Mouse (Mus musculus): ENCODE results near the gene 4931428F04Rik. TPM values are rescaled to one million over a fixed set of nuclear protein-coding genes. Genes with fewer than 3 reads are reported as not detected.

The 4931428F04Rik gene
- polyA plus RNA-seq, 1 experiment from 2014 or later = 0.65 TPM

DNA sequence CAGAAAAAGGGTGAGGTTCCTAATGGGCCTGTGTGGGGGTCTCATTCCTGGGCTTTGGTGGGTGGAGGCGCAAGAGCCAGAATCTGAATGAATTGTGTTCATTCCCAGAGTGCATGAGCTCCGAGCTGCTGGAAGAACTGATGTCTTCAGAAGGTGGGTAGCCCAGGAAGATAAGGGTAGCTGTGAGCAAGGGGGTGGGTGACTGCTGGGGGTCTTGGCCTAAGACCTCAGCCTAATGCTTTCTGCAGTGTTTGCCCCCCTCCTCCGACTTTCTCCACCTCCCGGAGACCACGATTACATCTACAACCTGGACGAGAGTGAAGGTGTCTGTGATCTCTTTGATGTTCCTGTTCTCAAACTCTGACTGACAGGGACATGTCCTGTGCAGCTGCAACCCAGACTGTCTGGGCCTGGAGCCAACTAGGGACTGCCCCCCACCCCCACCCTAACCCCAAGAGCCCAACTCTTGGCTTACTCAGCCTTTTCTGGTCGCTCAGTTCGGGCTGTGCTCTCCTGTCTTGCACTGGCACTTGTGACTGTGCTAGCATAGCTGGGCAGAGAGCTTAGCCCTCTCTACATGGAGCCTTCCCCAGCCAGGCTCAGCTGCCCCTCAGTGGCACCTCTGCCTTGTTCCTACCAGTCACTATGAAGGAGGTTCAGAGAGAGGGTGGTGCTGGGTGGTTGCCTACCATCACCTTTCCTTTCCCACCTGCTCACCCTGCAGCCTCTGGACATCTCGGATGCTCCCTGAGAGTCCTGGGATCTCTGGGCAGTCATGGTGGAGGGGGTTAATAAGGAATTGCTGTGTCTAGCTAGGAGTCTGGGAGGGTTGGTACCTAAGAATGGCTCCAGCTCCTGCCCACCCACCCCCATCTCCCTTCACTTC is 14.9 kb upstream of the 4931428F04Rik start:
- H3K27me3 ChIP-seq (ENCODE audit: insufficient read depth, low read length) = no peaks in the 10 kb centered on the region
- TF ChIP-seq EP300 (IDR thresholded peaks at IDR 0.05; ENCODE audit: low read depth) (no peak; the same call in 1 of the 2 replicates), CTCF (IDR thresholded peaks at IDR 0.05; ENCODE audit: low read depth) (no peak)
- ATAC-seq (0 out of 2 replicates have a peak, but pooled peaks have one; percentile 4), DNase-seq (no peak)
- H3K36me3 ChIP-seq (replicated peaks; ENCODE audit: insufficient read depth, low read length) = peaks cover 82% of the 10 kb centered on the region
- H3K4me2 ChIP-seq (ENCODE audit: low read depth, low read length) = no peak overlapping the region
- H3K4me3 ChIP-seq (ENCODE audit: low read depth, low read length) = no peak overlapping the region
- peaks cover 34% of the 10 kb centered on the region for H3K4me1 ChIP-seq (ENCODE audit: insufficient read depth)
- H3K9me3 ChIP-seq (ENCODE audit: low read length) = no peaks in the 10 kb centered on the region
- H3K9ac ChIP-seq (replicated peaks) = no peak overlapping the region
- peak overlapping the region; percentile 35 for H3K27ac ChIP-seq (ENCODE audit: low read depth)
- WGBS (ENCODE audit: insufficient replicate concordance) = 61% methylated on average over 9 of the region's 9 CpGs

DNA sequence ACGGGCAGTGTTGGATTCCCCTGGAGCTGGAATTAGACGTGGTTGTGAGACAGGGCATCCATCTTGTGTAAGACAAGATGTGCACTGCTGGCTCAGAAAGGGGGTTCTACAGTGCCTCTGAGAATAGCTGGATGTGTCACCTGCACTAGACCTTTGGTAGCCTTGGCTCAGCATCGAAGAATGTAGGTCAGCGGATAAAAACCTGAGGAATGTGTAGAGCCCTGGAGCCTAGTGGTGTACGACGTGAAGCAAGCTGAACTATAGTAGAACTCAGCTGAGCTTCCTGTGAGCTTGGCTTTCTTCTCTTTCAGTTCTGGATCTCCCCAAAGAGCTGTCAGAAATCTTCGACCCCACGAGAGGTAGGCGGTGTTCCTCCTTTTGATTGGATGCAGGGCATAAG is 14.2 kb upstream of the 4931428F04Rik start:
- H3K4me1 ChIP-seq (ENCODE audit: insufficient read depth) = peaks cover 40% of the 10 kb centered on the region

DNA sequence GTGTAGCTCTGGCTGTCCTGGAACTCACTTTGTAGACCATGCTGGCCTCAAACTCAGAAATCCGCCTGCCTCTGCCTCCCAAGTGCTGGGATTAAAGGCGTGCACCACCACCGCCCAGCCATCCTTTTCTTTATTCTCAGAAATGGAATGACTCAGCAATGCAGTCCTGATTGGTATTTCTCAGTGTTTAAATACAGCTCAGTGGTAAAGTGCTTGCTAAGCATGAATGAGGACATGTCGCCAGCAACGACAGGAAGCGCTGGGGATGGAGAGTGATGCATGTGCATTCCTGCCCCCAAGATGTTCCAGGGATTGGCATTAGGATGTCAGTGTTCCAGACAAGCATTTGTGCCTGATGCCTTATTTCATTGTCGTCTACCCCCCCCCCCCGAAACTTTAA is 13.7 kb upstream of the 4931428F04Rik start:
- ATAC-seq = no peak
- Histone ChIP-seq H3K9me3 (ENCODE audit: low read length) (no peaks in the 10 kb centered on the region), H3K36me3 (replicated peaks; ENCODE audit: insufficient read depth, low read length) (peaks cover 78% of the 10 kb centered on the region), H3K4me3 (ENCODE audit: low read depth, low read length) (no peak overlapping the region), H3K27ac (ENCODE audit: low read depth) (no peak overlapping the region), H3K9ac (replicated peaks) (no peak overlapping the region), H3K4me2 (ENCODE audit: low read depth, low read length) (no peak overlapping the region), H3K4me1 (ENCODE audit: insufficient read depth) (peaks cover 45% of the 10 kb centered on the region), H3K27me3 (ENCODE audit: insufficient read depth, low read length) (no peaks in the 10 kb centered on the region)
- no peak for DNase-seq
- WGBS (ENCODE audit: insufficient replicate concordance) = 63% methylated on average over 8 of the region's 8 CpGs
- TF ChIP-seq EP300 (IDR thresholded peaks at IDR 0.05; ENCODE audit: low read depth) (0 out of 2 replicates have a peak, but pooled peaks have one; percentile 28), CTCF (IDR thresholded peaks at IDR 0.05; ENCODE audit: low read depth) (no peak)

More for the DNA sequence above, 14.2 kb upstream of the 4931428F04Rik start:
- Histone ChIP-seq H3K4me3 (ENCODE audit: low read depth, low read length) (no peak overlapping the region), H3K9ac (replicated peaks) (no peak overlapping the region), H3K36me3 (replicated peaks; ENCODE audit: insufficient read depth, low read length) (peaks cover 78% of the 10 kb centered on the region), H3K4me2 (ENCODE audit: low read depth, low read length) (no peak overlapping the region), H3K27me3 (ENCODE audit: insufficient read depth, low read length) (no peaks in the 10 kb centered on the region), H3K9me3 (ENCODE audit: low read length) (no peaks in the 10 kb centered on the region), H3K27ac (ENCODE audit: low read depth) (no peak overlapping the region)
- ATAC-seq = no peak
- WGBS (ENCODE audit: insufficient replicate concordance) = 76% methylated on average over 9 of the region's 9 CpGs
- TF ChIP-seq CTCF (IDR thresholded peaks at IDR 0.05; ENCODE audit: low read depth) = no peak
- no peak for TF ChIP-seq EP300 (IDR thresholded peaks at IDR 0.05; ENCODE audit: low read depth)
- DNase-seq = no peak

DNA sequence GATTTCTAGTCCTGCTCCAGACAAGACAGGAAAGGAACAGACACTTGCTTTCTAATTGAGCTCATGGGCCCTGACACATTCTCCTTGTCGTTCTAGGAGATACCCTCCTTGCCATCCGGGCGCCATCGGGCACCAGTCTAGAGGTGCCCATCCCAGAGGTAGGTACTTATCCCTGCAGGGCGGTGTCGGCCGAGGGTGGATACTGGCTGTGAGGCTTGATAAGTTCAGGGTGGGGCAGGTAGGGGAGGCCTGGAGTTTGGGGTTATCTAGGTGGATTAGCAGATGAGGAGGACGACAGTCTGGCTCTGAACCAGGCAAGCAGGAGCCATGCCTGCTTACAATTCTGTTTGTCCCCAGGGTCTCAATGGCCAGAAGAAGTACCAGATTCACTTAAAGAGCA is 10.3 kb upstream of the 4931428F04Rik start:
- peak overlapping the region; percentile 61 for H3K9ac ChIP-seq (replicated peaks)
- DNase-seq (peak; percentile 83), ATAC-seq (peak; percentile 86)
- peaks cover 60% of the 10 kb centered on the region for H3K36me3 ChIP-seq (replicated peaks; ENCODE audit: insufficient read depth, low read length)
- H3K4me3 ChIP-seq (ENCODE audit: low read depth, low read length) = peak overlapping the region; percentile 94
- no peaks in the 10 kb centered on the region for H3K9me3 ChIP-seq (ENCODE audit: low read length)
- H3K4me1 ChIP-seq (ENCODE audit: insufficient read depth) = peaks cover 59% of the 10 kb centered on the region
- 56% methylated on average over 8 of the region's 8 CpGs for WGBS (ENCODE audit: insufficient replicate concordance)
- peak overlapping the region; percentile 84 for H3K27ac ChIP-seq (ENCODE audit: low read depth)
- TF ChIP-seq EP300 (IDR thresholded peaks at IDR 0.05; ENCODE audit: low read depth) (peak; percentile 93), CTCF (IDR thresholded peaks at IDR 0.05; ENCODE audit: low read depth) (no peak)
- H3K27me3 ChIP-seq (ENCODE audit: insufficient read depth, low read length) = no peaks in the 10 kb centered on the region
- peak overlapping the region; percentile 90 for H3K4me2 ChIP-seq (ENCODE audit: low read depth, low read length)

DNA sequence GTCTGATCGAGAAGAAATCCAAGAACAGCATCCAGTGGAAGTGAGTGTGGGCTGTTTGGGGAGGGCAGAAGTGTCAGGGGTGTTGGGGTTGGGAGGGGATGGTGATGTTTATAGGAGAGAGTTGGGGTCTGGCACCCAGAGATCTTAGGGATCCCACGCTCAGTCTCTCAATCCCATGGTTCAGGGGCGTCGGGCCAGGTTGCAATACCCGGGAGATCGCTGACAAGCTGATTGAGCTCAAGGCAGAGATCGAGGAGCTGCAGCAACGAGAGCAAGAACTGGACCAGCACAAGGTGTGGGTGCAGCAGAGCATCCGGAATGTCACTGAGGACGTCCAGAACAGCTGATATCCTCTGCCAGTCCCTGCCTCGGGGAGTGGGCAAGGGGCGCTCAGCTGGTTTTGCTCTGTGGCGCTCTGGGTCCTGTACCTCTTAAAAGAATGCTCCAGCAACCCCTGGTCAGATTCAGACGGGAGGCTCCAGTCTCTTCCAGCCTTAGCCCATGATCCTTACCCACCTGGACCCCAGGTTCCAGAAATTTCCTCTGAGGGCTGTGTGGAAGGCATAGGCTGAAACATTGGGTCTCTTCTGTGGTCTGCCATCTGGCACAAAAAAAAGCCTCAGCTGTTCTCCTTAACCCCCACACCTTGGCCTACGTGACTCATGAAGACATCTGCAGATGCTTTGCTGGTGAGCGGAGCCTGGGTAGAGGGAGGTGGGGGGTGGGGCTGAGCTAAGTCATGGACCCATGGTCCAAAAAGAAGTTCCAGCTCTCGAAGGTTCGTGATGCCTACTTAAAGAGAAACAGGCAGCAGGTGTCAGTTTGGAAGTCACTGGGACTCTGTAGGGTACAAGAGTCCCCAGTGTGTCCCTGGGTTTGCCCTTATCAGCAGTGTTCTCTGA is 8.9 kb upstream of the 4931428F04Rik start:
- Histone ChIP-seq H3K27ac (ENCODE audit: low read depth) (peak overlapping the region; percentile 84), H3K4me2 (ENCODE audit: low read depth, low read length) (peak overlapping the region; percentile 90), H3K36me3 (replicated peaks; ENCODE audit: insufficient read depth, low read length) (peaks cover 47% of the 10 kb centered on the region), H3K9me3 (ENCODE audit: low read length) (no peaks in the 10 kb centered on the region), H3K27me3 (ENCODE audit: insufficient read depth, low read length) (no peaks in the 10 kb centered on the region), H3K4me3 (ENCODE audit: low read depth, low read length) (peak overlapping the region; percentile 94), H3K4me1 (ENCODE audit: insufficient read depth) (peaks cover 47% of the 10 kb centered on the region), H3K9ac (replicated peaks) (peak overlapping the region; percentile 97)
- TF ChIP-seq EP300 (IDR thresholded peaks at IDR 0.05; ENCODE audit: low read depth) (no peak), CTCF (IDR thresholded peaks at IDR 0.05; ENCODE audit: low read depth) (no peak)
- WGBS (ENCODE audit: insufficient replicate concordance) = 38% methylated on average over 18 of the region's 18 CpGs
- peak; percentile 39 for DNase-seq
- ATAC-seq = no peak

All from liver, postnatal 0 days (tissue).